Mouse (Mus musculus) heart, embryonic 16.5 days (tissue): Measurements from ENCODE around the gene Bpifb9a. TPM values are rescaled to one million over a fixed set of nuclear protein-coding genes. Genes with fewer than 3 reads are reported as not detected.
"Not testable (repeated sequence)": the region's sequence is repeated elsewhere in the genome, so short reads cannot be mapped to it uniquely, and the experiment has no call there.

Experiments used
- ATAC-seq: fragments of 200-750 bp; cut with Nextera tagmentation; replicated peaks from 2 replicates; pipeline ENCODE4 v1.8.0; 2017; ENCODE audit warnings: moderate number of reproducible peaks; ENCODE audit not compliant: insufficient read depth, low FRiP score; ENCODE audit errors: extremely low read depth
- H3K27ac ChIP-seq: fragments of 300-500 bp; sonication (generic); 2 replicates; pipeline ENCODE4 v1.5.1; 2014; ENCODE audit warnings: mild to moderate bottlenecking, low read length, control low read depth, moderate library complexity
- H3K27me3 ChIP-seq: fragments of 300-500 bp; sonication (generic); 2 replicates; pipeline ENCODE4 v1.6.1; 2014; ENCODE audit warnings: low read length, mixed read lengths; ENCODE audit not compliant: control insufficient read depth, insufficient read depth
- H3K36me3 ChIP-seq: fragments of 300-500 bp; sonication (generic); 2 replicates; pipeline ENCODE4 v1.6.1; 2014; ENCODE audit not compliant: control insufficient read depth, insufficient read depth
- H3K4me1 ChIP-seq: fragments of 300-500 bp; sonication (generic); 2 replicates; pipeline ENCODE4 v1.6.1; 2014; ENCODE audit warnings: low read length, mixed read lengths; ENCODE audit not compliant: control insufficient read depth, insufficient read depth
- H3K4me2 ChIP-seq: fragments of 300-500 bp; sonication (generic); 2 replicates; pipeline ENCODE4 v1.6.1; 2014; ENCODE audit warnings: low read depth, mild to moderate bottlenecking, control low read depth, low read length
- H3K4me3 ChIP-seq: fragments of 300-500 bp; sonication (generic); 2 replicates; pipeline ENCODE4 v1.5.1; 2014; ENCODE audit warnings: mild to moderate bottlenecking, control low read depth, low read length
- H3K9ac ChIP-seq: fragments of 300-500 bp; sonication (generic); 2 replicates; pipeline ENCODE4 v1.6.1; 2014; ENCODE audit warnings: low read length, control low read depth
- H3K9me3 ChIP-seq: fragments of 300-500 bp; sonication (generic); replicated peaks from 2 replicates; pipeline ENCODE4 v1.6.1; 2016; ENCODE audit warnings: low read length; ENCODE audit not compliant: control insufficient read depth
- WGBS: fragments of 180-500 bp; shearing (Covaris S2); extraction: QIAGEN DNeasy Blood & Tissue Kit; methylation state at CpG from one replicate; pipeline ENCODE4 v1.1.7; 2014; 5-methylcytosine and 5-hydroxymethylcytosine counted together
- polyA plus RNA-seq: library from polyadenylated mRNA; unstranded; fragments of >200 nt; fragmentation: Nextera tagmentation; extraction: Ambion mirVana; gene quantifications from 2 replicates; pipeline ENCODE4 v1.2.1, GENCODE M21; 2015

Bpifb9a gene
- not detected in 2 replicates for polyA plus RNA-seq

DNA sequence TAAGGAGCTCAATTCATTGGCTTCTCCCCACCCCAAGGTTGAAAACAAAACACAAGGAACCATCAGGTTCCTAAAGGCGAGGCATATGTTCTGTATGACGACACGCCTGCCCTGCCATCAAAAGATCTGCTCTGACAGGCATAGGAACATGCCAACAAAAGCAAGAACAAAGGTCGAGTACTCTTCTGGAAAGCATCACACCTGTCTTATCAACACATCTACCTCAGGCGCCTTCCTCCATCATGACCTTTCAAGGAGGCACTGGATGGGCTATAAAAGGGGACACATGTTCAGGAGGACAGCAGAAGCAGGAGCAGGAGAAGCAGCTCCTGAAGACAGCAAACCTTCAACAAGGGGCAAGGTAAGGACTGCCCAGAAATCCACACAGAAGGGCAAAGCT is at the start of gene Bpifb9a:
Gene Bpifb9a (plus strand): TSS at position 301 of the 400 bp plus-strand sequence.
- not testable (repeated sequence) for ATAC-seq
- WGBS: 73% methylated on average over 5 of the region's 5 CpGs

DNA sequence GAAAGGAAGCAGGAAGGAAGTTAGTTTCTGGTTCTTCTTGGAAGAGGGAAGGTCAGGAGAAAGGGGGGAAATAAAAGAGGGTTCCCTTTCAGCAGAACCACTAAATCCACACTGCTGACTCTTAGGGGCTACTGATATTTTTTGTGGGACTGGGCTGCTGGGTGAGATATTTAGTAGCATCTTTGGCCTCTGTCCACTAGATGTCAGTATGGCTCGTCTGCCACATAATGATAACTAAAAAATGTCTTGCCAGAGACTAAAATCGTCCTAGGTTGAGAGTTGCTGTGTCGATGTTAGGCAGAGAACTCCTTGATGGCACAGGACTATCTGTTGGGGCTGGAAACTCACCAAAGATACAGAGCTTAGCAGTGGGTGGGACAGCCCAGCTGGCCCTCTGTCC is 48.5 kb upstream of the Bpifb9a start:
- Histone ChIP-seq H3K4me2 (no peak overlapping the region), H3K27me3 (no peaks in the 10 kb centered on the region), H3K9ac (no peak overlapping the region), H3K27ac (no peak overlapping the region), H3K9me3 (no peaks in the 10 kb centered on the region), H3K4me1 (peaks cover 8% of the 10 kb centered on the region), H3K36me3 (no peaks in the 10 kb centered on the region), H3K4me3 (no peak overlapping the region)
- ATAC-seq: no peak
- WGBS: 10% methylated on average over 3 of the region's 3 CpGs

More for the DNA sequence above, at the start of gene Bpifb9a:
- H3K27me3 ChIP-seq, H3K9ac ChIP-seq, H3K4me1 ChIP-seq, H3K4me2 ChIP-seq, H3K36me3 ChIP-seq, H3K4me3 ChIP-seq, H3K9me3 ChIP-seq, H3K27ac ChIP-seq: not testable (repeated sequence)

DNA sequence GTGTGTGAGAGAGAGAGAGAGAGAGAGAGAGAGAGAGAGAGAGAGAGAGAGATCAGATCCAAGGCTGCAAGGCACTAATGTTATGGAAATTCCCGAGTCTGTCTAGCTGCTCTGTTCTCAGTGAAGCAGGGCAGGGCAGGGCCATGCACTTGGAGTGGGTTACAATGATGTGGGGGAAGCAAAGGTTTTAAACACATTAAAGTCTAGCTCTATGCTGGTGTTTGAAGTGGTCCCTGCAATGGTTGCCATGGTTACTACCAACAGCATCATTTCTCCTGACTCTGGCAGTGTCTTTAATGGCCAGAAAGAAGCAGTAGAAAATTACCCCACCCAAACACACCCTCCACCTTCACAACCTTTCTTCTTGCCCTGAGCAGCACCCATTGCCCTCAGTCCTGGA is 46.5 kb upstream of the Bpifb9a start:
- Histone ChIP-seq H3K9ac (no peak overlapping the region), H3K27ac (no peak overlapping the region), H3K4me2 (no peak overlapping the region), H3K4me3 (no peak overlapping the region), H3K36me3 (no peaks in the 10 kb centered on the region), H3K4me1 (peaks cover 8% of the 10 kb centered on the region), H3K9me3 (no peaks in the 10 kb centered on the region), H3K27me3 (no peaks in the 10 kb centered on the region)
- 62% methylated on average over 1 of the region's 1 CpGs for WGBS
- ATAC-seq: no peak

DNA sequence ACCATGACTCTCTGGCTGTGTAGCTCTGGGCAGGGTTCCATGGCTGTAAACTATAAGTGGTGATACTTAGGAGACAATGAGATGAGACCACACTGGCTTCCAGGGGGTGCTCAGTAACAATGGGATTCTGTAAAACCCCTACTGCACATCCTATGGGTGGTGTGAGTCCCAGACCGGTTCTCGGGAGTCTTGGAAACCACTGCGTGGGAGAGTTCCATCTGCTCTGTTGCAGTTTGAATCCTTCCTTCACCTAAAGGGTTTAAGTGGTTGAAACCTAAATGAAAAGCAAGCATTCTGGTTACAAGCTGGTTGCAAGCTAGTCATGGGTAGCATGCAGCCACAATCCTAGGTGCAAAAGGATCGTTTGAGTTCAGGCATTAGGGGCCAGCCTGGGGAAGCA is 45.8 kb upstream of the Bpifb9a start:
- Histone ChIP-seq H3K4me1 (peaks cover 4% of the 10 kb centered on the region), H3K4me3 (no peak overlapping the region), H3K9ac (no peak overlapping the region), H3K27me3 (no peaks in the 10 kb centered on the region), H3K4me2 (no peak overlapping the region), H3K36me3 (no peaks in the 10 kb centered on the region), H3K9me3 (no peaks in the 10 kb centered on the region), H3K27ac (no peak overlapping the region)
- 83% methylated on average over 4 of the region's 4 CpGs for WGBS
- no peak for ATAC-seq

DNA sequence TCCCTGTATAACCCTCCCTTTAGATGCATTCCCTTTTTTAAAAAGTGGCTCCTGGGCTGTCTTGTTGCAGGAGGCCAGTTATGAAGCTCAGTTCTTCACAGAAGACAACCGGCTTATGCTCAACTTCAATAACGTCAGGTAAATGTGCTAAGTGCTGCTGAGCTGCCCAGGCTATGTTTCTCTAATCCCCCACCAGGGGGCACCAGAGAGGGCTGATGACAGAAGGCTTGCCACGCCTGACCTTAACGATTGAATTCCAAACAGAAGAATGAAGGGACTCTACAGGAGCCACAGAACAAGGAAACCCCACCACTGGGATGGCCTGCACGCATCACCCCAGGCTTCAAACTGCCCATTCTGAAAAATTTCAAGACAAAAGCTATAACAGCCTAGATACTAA is 42.5 kb upstream of the Bpifb9a start:
- Histone ChIP-seq H3K36me3 (no peaks in the 10 kb centered on the region), H3K4me1 (no peaks in the 10 kb centered on the region), H3K27ac (no peak overlapping the region), H3K4me3 (no peak overlapping the region), H3K9me3 (no peaks in the 10 kb centered on the region), H3K27me3 (no peaks in the 10 kb centered on the region), H3K9ac (no peak overlapping the region), H3K4me2 (no peak overlapping the region)
- 11% methylated on average over 5 of the region's 5 CpGs for WGBS
- no peak for ATAC-seq

DNA sequence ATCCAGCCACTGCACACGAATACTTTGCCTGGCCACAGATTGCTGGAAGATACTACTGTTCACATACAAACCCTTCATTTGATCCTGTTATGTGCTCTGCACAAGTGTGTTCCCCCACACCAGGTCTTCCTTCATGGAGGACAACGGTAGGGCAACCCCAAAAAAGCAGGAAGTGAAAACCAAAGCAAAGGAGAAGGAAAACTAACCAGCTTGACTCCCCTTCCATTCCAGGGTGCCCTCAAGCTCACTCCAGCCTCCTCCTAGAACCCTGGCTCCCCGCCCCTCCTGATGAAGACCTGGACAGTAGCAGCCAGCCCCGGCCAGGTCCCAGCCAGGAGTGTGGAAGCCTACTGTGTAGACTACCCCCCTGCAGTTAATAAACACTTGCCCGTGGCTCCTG is 37.7 kb upstream of the Bpifb9a start:
- Histone ChIP-seq H3K4me2 (no peak overlapping the region), H3K9ac (no peak overlapping the region), H3K4me3 (no peak overlapping the region), H3K27me3 (no peaks in the 10 kb centered on the region), H3K36me3 (no peaks in the 10 kb centered on the region), H3K27ac (no peak overlapping the region), H3K9me3 (no peaks in the 10 kb centered on the region), H3K4me1 (peaks cover 15% of the 10 kb centered on the region)
- ATAC-seq: no peak
- 79% methylated on average over 5 of the region's 5 CpGs for WGBS

DNA sequence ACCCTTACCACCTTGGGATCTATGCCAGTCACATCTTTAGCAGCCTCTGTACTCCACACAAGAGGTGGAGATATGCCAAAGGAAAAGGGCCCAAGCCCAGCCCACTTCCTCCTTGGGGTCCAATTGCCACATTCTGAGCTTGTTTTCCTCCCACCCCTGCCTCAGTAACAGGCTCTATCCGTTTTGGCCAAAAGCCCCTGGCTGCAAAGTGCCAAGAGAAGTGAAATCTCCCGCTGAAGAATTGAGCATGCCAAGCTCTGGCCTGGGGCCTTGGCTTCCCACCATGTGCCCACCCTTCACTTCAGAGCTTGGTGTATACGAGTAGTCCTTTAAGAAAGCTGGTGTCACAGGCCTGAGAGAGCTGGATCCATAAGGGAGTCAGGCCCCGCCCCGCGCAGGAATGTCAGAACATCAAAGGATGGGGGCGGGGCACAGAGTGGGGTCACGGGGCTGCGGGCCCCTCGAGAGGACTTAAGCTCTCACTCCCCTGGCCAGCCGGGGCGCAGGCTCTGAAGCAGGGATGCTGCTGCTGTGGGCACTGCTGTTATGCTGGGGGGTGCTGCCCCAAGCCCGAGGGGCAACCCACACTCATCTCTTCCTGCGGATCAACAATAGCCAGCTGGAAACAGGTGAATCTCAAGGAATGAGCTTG is 34.3 kb upstream of the Bpifb9a start, which contains the start of gene Bpifb5:
Gene Bpifb5 (plus strand): TSS at position 478 of the 652 bp plus-strand sequence.
- Histone ChIP-seq H3K4me1 (peaks cover 17% of the 10 kb centered on the region), H3K4me2 (no peak within 1 kb of the TSS), H3K27me3 (no peaks in the 10 kb centered on the region), H3K36me3 (no peaks in the 10 kb centered on the region), H3K9ac (no peak within 1 kb of the TSS), H3K27ac (no peak within 1 kb of the TSS), H3K4me3 (no peak within 1 kb of the TSS), H3K9me3 (no peaks in the 10 kb centered on the region)
- WGBS: 14% methylated on average over 14 of the region's 14 CpGs
- ATAC-seq: peak; percentile 49

DNA sequence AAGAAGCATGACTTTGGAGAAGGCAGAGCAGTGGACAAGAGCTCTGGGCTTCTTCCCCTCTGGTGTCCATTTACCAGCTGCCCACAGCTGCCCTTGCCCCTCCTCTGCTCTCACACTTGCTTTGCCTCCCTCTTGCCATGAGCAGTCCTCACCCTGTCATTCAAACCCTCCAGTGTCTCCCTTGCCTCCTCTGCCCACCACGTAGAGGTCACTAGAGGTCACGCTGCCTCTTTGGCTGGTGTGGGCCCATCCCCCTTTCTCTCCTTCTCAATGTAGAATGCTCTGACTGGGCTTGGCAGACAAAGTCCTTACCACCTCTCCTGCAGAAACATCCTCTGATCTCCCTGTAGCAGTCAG is 33.8 kb upstream of the Bpifb9a start:
- no peak for ATAC-seq

DNA sequence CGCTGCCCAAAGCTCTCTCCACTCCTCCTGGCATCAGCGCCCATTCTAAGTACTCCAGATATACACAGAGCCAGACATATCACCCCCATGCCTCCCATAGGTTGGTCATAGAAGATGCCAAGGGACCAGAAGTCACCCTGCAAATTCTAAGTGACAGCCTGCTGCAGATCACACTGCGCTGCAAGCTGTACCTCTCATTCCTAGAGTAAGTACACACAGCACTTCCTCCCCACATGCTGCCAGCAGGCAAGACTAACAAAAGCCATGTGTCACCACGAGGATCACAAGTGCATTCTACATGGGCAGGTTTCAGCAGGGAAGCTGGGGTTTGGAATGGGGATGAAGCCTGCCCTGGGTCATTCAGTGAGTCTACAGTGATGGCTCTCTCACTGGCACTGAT is 30.7 kb upstream of the Bpifb9a start:
- H3K9ac ChIP-seq: no peak overlapping the region
- H3K27me3 ChIP-seq: no peaks in the 10 kb centered on the region
- no peak overlapping the region for H3K4me3 ChIP-seq
- H3K9me3 ChIP-seq: no peaks in the 10 kb centered on the region
- H3K36me3 ChIP-seq: no peaks in the 10 kb centered on the region
- H3K4me1 ChIP-seq: peaks cover 17% of the 10 kb centered on the region
- H3K4me2 ChIP-seq: no peak overlapping the region
- WGBS: 72% methylated on average over 4 of the region's 4 CpGs
- no peak overlapping the region for H3K27ac ChIP-seq
- ATAC-seq: no peak

More for the DNA sequence above, 33.8 kb upstream of the Bpifb9a start:
- H3K27ac ChIP-seq: no peak overlapping the region
- no peak overlapping the region for H3K4me2 ChIP-seq
- no peaks in the 10 kb centered on the region for H3K9me3 ChIP-seq
- no peaks in the 10 kb centered on the region for H3K36me3 ChIP-seq
- WGBS: 24% methylated on average over 2 of the region's 2 CpGs
- no peaks in the 10 kb centered on the region for H3K27me3 ChIP-seq
- H3K4me3 ChIP-seq: no peak overlapping the region
- H3K9ac ChIP-seq: no peak overlapping the region
- H3K4me1 ChIP-seq: peaks cover 17% of the 10 kb centered on the region
